Mouse (Mus musculus): ENCODE data around the gene Cep162.
A peak's percentile ranks its signal among the peaks of the same experiment; 100 is the strongest.

The Cep162 gene

DNA sequence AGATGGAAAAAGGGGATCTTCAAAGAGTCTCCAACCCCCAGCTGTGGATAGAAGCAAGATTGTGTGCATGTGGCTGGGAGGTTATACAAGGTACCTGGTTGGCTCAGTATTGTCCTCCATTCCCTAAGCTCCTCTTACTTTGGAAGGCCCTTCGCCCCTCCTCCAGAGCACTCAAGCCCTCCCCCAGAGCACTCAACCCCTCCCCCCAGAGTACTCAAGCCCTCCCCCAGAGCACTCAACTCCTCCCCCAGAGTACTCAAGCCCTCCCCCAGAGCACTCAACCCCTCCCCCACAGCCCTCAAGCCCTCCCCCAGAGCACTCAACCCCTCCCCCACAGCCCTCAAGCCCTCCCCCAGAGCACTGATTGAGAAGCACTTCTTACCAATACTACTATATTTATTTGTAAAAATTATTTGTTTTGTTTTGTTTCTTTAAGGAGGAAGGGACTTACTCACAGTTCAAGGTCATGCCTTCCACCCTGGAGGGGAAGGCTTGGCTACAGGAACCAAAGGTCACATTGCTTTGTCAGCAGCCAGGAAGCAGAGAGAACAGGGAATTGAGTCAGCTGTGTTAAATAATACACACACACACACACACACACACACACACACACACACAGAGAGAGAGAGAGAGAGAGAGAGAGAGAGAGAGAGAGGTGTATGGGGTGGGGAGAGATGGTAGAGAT is 102.6 kb downstream of the Cep162 start:
- no peak for DNase-seq

DNA sequence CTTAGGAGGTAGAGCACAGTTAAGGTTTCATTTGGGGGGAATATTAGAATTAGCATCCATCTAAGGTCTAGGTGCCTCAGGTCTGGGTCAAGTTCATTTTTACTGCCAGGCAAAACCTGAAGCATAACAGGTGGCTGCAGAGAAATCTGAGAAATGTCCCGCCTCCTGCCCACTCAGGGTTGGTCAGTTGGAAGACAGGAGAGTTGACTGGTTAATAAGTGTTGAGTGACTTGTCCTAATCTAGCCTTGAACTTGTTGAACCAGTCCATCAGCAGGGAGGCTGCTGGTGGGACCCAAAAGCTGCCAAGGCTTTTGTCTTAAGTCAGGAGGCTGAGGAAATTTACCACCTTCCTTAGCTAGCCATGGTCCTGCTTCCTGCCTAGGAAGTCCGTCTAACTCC is 107.4 kb downstream of the Cep162 start:
- peak; percentile 14 to 37 for DNase-seq

DNA sequence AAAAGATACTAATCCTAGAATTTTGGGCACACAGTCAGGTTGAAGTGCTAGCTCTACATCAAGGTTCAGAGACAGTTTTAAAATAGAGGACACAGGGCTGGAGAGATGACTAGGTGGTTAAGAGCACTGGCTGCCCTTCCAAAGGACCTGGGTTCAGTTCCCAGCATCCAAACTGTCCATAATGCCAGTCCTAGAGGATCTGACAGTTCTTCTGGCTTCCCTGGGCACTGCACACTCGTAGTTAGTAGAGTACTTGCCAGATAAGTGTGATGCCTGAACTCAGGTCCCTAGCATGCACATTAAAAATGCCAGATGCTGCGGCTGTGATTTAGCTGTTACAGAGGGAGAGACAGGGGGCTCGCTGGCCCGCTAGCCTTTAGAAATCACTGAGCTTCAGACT is 108.9 kb downstream of the Cep162 start:
- DNase-seq: no peak

DNA sequence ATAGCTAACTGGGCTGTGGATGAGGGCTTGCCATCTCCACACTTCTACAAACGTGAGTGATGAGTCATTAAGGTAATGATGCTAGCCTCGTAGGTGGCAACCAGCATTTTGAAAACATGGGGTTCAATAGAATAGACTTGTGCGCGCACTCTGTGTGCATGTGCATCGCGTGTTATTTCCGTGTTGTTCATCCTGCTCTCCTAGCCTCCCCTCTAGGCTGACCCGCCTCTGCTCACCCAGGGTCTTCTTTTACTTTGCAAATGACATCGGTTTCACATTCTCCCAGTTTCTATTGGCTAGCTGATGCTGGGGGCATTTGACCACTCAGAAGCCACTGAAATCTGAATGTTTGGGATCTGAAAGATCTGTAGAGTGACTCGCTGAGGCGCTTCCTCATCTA is 109.7 kb downstream of the Cep162 start:
- no peak for DNase-seq

DNA sequence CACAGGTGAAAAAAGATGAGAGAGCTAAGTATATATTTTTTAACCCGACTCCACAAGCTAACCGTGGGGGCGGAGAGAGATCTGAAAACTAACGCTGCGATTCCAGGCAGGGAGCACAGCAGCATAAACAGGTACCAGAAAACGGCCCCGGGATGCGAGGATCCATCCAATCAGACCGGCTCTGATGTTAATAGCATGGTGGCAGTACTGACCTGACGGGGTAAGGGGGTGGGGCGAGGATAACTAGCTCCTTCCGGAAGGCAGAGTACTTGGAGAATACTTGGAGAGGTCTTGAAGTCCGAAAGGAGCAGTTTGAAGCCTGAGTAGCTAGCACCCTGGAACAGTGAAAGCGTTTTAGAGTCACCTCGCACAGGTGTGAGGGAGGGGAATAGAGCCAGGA is 110.2 kb downstream of the Cep162 start:
- no peak for DNase-seq

DNA sequence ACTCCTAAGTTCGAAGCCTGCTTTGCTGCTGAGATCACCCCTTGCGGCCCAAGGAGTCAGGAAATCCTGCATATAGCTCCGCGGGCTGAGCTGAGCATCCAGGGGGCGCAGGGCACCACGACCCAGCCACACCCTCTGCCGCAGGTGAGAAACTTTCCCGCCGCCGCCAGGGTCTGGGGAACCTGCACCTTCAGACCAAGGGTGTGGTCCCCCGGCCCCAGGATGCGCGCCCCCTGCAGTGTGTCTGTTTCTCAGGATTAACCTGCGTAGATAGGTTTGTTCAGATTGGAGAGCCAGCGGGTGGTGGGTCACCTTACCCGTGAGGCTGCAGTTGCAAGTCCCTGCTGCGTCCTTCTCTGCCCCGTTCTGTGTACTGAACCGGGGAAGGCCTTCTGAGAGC is 110.8 kb downstream of the Cep162 start:
- DNase-seq: peak in 1 of 2 experiments; percentile 21

DNA sequence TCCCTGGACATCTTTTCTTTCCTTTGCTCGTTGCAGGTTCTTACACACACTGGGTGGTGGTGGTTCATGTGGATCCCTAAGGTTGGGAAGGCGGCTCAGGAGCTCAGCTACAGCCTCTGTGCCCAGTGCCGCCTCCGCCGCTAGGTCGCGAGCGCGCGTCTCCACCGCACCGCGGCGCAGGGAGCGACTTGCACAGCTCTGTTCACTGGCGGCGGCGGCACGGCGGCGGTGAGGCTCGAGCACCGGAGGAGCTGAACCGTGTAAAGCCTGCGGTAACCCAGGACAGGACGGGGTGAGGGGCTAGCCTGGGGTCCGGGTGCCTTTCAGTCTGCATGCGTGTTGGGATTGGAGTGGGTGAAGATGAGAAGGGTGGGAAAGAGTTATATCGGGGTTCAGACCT is 111.2 kb downstream of the Cep162 start, which contains the start of gene Mrap2:
Mrap2 (plus strand) TSS at position 201 of the 400 bp plus-strand sequence.
- DNase-seq: peak; percentile 40 to 57

DNA sequence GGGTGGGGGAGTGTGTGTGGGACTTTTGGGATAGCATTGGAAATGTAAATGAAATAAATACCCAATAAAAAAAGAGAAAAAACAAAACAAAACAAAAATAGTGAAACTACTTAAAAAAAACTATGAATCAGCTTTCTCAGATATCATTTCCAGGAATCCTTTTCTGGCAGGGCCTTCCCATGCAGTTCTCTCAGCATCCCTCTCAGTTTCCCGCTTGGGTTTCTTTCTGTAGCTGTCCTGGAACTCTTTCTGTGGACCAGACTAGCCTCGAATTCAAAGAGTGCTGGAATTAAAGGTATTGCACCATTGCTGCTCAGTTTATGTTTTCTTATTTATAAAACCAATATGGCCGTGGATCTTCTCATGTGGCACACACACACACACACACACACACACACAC is 112.3 kb downstream of the Cep162 start:
- no peak for DNase-seq

Measured in lung, postnatal 4 days (tissue).